Mouse (Mus musculus) cerebellum, adult 2 months (tissue): Measurements from ENCODE around the gene Pla2g12a.

Experiments
- CTCF ChIP-seq: fragments of 200-500 bp; IDR thresholded peaks from 2 replicates; pipeline ENCODE4 v1.5.1; 2011; ENCODE audit warnings: low read depth, mild to moderate bottlenecking, control low read depth, low read length, moderate library complexity, borderline replicate concordance; ENCODE audit not compliant: insufficient read depth
- POLR2A ChIP-seq: fragments of 200-500 bp; IDR thresholded peaks from 2 replicates; pipeline ENCODE4 v1.6.1; 2011; ENCODE audit warnings: low read length, control low read depth, borderline replicate concordance; ENCODE audit not compliant: insufficient read depth

DNA sequence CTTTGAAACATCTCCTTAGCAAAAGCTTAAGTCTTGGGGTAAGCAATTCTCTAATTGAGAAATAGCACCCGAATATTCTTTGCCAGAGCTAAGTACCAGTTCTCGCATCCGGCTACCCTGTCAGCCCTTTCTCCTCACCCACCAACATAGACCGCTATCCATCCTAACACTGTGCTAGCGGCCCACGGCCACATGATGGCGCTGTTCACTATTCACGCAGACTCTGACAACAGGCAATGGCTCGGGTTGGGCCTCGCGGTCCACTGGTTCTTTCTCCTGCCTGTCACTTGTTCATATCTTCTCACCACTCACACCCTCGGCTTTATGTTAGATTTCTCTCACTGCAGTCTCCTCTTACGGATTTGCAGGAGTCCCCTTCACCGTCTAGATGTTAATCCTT lies 14.7 kb upstream of the Pla2g12a start:
- TF ChIP-seq CTCF (peak; percentile 73), POLR2A (no peak)
